Mouse (Mus musculus): ENCODE results near the gene Exoc3l4.

DNA sequence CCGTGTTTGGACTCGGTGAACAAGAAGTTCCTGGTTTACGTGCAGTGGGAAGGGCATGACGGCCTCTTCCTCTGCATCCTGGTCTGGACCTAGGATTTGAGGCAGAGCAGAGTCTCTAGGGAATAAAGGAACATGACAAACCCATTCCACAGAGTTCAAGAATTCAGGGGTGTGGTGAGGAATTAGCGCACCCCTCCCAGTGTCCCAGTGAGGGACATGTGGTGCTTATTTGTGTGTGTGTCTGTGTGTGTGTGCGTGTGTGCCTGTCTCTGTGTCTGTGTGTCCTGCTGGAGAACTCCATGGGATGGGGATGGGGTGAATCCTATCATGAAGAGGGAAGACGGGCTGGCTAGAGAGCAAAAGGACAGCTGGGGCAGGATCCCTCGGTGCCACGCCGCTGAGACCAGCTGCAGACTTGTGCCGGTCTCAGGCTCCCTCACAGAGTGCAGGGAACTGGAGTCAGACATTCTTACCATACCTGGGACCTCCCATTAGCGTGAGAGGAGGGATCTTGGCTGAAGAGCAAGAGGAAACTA lies 38.6 kb downstream of the Exoc3l4 start:
- TF ChIP-seq CTCF (IDR thresholded peaks at IDR 0.05; ENCODE audit: low read depth, low read length) (no peak), TAL1 (conservative IDR thresholded peaks at IDR 0.05; ENCODE audit: low read depth, low read length) (no peak), GATA1 (IDR thresholded peaks at IDR 0.05; ENCODE audit: borderline replicate concordance, low read length) (no peak)
